Mouse (Mus musculus): ENCODE measurements around the gene Rufy4.

GRCm38 (mm10) chr1:74194445-74194844 lies 69.1 kb downstream of the Rufy4 start, which contains the start of gene Cxcr1:
- TF ChIP-seq CTCF (conservative IDR thresholded peaks at IDR 0.05; ENCODE audit: low read length), result no peak
- TF ChIP-seq NANOG (IDR thresholded peaks at IDR 0.05; ENCODE audit: borderline replicate concordance, low read length), result no peak

Measured in E14TG2a.4 (cell line).